Mouse (Mus musculus) 416B (cell line): ENCODE results near the gene Hhat.
A peak's percentile ranks its signal among the peaks of the same experiment; 100 is the strongest.

Experiments
- DNase-seq: peaks from one replicate; pipeline ENCODE4 v3.0.0; 2011; ENCODE audit warnings: low read depth

Gene Hhat

GRCm38 (mm10) chr1:192650586-192650985 is 120.4 kb downstream of the Hhat start:
- no peak for DNase-seq

GRCm38 (mm10) chr1:192650023-192650422 is 121.0 kb downstream of the Hhat start:
- no peak for DNase-seq

- no peak for DNase-seq
Observed at GRCm38 (mm10) chr1:192649233-192649632, 121.8 kb downstream of the Hhat start.

- DNase-seq, result no peak
Observed at GRCm38 (mm10) chr1:192647361-192647760, 123.7 kb downstream of the Hhat start.

DNA sequence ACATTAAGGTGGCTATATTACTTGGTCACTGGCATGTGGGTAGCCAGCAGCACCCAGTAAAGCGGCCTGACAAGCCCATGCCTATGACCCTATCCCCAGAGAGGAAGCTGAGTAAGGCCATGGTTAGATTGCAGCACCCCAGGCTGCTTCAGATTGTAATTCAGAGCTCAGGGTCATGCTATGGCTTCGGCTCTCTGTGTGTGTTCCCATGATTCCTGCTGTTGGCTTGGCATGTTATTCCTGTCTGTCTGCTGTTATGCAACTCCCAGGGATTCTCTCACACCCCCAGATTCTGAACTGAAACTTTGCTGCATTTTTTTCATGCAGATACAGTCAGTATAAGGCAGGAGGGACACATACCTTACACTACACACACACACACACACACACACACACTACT is 128.9 kb downstream of the Hhat start:
- no peak for DNase-seq

- DNase-seq, result no peak
Observed at GRCm38 (mm10) chr1:192639175-192639574, 131.8 kb downstream of the Hhat start.

- no peak for DNase-seq
Observed at GRCm38 (mm10) chr1:192621843-192622242, 149.2 kb downstream of the Hhat start.

- DNase-seq, result no peak
Observed at GRCm38 (mm10) chr1:192613271-192613670, 157.8 kb downstream of the Hhat start.

DNA sequence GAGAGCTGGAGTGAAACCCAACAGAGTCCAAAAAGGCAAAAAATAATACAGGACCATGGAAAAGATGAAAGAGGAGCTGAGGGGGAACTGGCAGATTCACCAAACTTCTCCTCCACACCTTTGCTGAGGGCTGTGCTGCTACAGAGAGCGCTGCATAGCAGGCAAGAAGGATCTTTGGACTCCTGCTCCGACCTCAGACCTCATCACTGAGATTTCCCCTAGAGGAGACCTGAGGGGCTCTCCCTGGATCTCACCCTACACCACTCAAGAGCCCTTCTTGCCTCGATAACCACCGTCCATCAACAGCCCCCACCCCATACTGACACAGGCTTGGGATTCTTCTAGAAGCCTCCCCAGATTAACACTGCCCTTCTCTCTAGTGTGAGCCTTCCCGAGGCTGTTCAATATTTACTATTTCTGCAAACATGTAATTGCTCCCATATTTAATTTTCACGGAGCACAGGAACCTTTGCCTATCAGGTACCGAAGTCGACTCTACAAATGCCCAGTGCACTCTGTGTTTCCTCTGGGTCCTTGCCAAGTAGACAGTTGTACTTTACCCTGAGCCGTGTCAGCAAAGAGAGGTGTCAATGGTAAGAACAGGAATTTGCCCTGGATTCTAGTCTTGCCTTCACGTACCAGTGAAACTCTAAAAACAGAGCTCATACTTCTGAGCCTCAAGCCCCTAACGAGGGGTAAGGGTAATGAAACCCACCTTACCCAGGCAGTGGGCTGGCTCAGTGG is 158.9 kb downstream of the Hhat start:
- DNase-seq, result no peak

GRCm38 (mm10) chr1:192606876-192607275 is 164.1 kb downstream of the Hhat start:
- peak; percentile 52 for DNase-seq

DNA sequence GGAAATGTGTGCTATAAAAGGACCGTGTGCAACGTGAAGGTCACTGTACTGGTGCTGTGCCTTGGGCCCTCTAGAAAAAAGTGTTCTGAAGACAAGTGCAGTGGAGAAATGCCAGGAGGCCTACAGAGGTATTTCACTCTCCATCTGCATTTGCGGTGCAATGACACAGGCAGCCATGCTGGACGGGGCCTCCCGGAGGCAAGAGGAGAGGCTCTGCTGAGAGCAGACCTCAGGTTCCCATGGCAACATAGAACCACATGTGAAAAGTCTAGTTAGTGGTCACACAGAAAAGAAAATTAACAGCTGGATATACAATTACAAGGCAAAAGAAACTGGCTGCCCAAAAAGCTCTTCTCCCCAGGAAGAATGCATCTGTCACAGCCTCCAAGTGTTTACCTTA is 166.6 kb downstream of the Hhat start:
- DNase-seq, result no peak

DNA sequence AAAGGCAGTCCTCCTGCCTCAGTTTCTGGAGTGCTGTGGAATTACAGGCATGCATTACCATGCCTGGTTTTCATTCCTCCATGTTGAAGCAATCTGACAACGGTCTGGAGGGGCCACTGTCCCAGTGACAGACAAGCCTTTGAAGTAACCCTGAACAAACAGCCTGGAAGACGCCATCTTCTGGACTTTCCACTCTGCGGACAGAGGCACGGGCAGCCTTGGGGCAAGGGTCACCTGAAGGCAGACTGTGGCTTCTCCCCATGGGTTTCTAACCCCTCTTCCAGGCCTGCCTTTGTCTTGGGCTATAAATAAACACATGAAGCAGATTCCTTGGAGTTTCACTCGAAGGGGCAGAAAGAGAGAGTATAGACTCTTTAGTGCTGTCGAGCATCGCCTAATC is 167.5 kb downstream of the Hhat start:
- DNase-seq, result no peak

- no peak for DNase-seq
Observed at GRCm38 (mm10) chr1:192601206-192601605, 169.8 kb downstream of the Hhat start.

- peak; percentile 7 for DNase-seq
Observed at GRCm38 (mm10) chr1:192599746-192600145, 171.3 kb downstream of the Hhat start.

GRCm38 (mm10) chr1:192598380-192598779 is 172.6 kb downstream of the Hhat start:
- peak; percentile 70 for DNase-seq

- DNase-seq, result no peak
Observed at GRCm38 (mm10) chr1:192595426-192595825, 175.6 kb downstream of the Hhat start.

DNA sequence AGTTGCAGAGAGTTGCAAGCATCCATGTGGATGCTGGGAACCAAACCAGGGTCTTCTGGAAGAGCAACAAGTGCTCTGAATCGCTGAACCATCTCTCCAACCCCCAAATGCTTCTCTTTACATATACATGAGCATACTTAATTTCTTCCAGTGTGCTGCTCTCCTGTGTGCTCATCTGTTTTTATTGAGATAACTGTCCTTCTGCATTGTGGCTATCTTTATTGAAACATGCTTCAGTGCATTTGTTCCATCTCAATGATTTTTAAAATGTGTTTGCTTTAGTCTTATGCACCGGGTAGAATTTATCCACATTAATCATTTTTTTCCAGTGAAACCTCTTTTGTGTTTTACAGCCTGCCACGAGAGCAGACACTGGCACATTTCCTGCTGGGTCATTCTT is 177.5 kb downstream of the Hhat start:
- no peak for DNase-seq

DNA sequence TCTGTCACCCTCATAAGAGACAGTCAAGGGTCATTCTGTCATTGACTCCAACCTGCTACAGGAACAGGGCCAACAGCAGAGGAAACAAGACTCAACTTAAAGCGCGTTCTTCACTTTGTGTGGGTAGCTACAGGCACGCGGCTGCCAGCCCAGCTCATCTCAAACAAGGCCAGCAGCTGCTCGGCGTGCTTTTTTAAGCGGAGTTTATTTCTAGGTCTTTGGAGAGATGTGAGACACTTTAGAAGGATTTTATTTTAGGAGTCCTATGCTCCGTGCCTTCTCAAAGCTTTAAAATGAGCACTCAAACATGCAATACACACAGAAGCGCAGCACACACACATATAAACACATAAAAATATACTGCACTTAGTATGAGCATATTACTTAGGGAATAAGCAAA is 183.6 kb downstream of the Hhat start:
- DNase-seq, result no peak

GRCm38 (mm10) chr1:192585289-192585688 is 185.7 kb downstream of the Hhat start:
- DNase-seq, result no peak

DNA sequence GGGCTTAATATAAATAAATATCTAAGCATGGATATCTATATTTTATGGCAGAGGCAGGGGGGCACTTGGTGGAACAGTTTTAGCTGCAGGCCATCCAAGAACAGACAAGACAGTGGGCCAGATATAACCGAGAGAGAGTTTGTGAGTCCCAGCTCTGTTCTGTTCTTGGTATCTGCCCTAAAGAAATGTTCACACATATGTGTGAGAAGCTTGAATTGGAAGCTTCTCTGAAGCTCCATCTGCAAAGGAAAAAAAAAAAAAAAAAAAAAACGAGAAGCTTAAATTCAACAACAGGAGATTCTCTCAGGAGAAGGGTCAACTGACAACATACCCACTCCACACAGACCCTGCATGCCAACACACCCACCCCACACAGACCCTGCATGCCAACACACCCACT is 188.1 kb downstream of the Hhat start:
- no peak for DNase-seq

- no peak for DNase-seq
Observed at GRCm38 (mm10) chr1:192564691-192565090, 206.3 kb downstream of the Hhat start.

DNA sequence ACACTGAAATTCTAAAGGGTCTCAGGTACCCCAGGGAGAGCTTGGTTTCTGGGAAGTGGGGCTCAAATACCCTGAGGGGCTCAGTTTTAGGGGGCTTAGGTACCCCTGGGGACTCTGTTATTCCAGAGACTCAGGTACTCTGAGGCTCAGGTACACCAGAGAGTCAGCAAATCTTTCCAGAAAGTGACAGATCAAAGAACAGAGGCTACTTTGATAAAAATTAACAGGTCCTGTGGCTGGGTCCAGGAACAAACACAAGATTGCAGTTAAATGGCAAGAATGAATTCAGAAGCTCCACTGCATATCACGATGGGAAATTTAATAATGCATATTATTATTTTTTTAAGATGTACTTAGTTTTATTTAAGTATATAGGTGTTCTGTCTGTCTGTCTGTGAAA is 211.7 kb downstream of the Hhat start:
- no peak for DNase-seq

DNA sequence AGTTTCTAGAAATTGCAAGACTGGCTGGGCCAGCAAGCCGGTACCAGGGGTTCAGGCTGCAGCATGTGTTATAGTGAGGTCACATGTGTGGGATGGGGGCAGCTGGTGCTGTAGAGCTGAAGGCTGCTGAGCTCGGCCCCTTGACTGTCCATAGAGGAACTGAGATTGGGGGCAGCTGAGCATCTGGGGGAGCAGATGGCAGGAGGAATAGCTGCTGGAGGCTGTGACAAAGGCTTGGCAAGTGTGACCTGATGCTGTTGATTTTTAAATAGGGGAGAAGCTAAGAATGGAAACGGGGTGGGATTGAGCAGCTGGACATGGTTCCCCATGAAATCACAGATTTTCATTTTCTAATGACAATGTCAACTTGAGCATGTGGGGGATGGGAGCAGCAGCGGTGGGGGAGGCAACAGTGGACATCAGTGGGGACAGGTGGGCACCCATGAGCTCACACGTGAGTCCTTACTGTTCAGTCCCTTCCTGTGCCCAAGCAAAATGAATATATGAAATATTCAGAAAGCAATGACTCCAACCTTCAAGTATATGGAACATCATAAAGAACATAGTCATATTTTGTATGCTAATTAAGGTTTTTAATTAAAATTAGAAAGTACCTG is 212.9 kb downstream of the Hhat start:
- DNase-seq, result no peak

GRCm38 (mm10) chr1:192555516-192555915 is 215.5 kb downstream of the Hhat start:
- DNase-seq, result no peak
